Mouse (Mus musculus) heart, postnatal 0 days (tissue): ENCODE measurements at regions not wholly inside any gene's neighbourhood (a gene's known extent, or its start where the extent isn't known, plus 50 kb on each side); places are given as distances from the start of the nearest gene placed in this dataset.

Experiments
- CTCF ChIP-seq: IDR thresholded peaks from 2 replicates; pipeline ENCODE4 v1.5.1; 2016; ENCODE audit warnings: antibody characterized with exemption, control low read depth, low read depth
- EP300 ChIP-seq: IDR thresholded peaks from 2 replicates; pipeline ENCODE4 v1.6.1; 2016; ENCODE audit warnings: antibody characterized with exemption, low read depth

- TF ChIP-seq CTCF = no peak
- no peak for TF ChIP-seq EP300
These were observed 166.4 kb downstream of the Opa1 start for GRCm38 (mm10) chr16:29745486-29745885.
